11 mouse cellular contexts compared by ENCODE assay signal in genomic region chr3:69171123-69171522, GRCm38 (mm10). TPM values are rescaled to one million over a fixed set of nuclear protein-coding genes. Genes with fewer than 3 reads are reported as not detected.
DNase-seq lines count a peak whose midpoint lies in the region; ATAC-seq and TF ChIP-seq lines count a peak whose summit lies in the region.
"Had no signal": no experiment of that assay in that cellular context is flagged by ENCODE, and none has a peak within 500 bp of the region (broad histone marks: within the 10 kb centered on the region; RNA-seq: fewer than 3 reads in every experiment).

No protein-coding gene starts in this region.

- intact Hi-C loops in heart, postnatal 10 days (cut with DNase I) = no loop called here

- H3K4me3 ChIP-seq in midbrain, embryonic 15.5 days = no peak overlapping the region
- no peak overlapping the region for H3K4me3 ChIP-seq in forebrain, embryonic 15.5 days
- no peak overlapping the region for H3K4me3 ChIP-seq in liver, postnatal 0 days (ENCODE audit: low read depth, low read length)
- H3K4me3 ChIP-seq: liver, embryonic 13.5 days; myocyte had no signal

- peak; percentile 52 for ATAC-seq in activated CD4-positive, CD25-positive, alpha-beta regulatory T cell, adult 4 months
- no peak for ATAC-seq in midbrain, embryonic 15.5 days (replicated peaks)
- no peak for ATAC-seq in forebrain, embryonic 15.5 days (replicated peaks)
- ATAC-seq in liver, postnatal 0 days = no peak

- no peaks in the 10 kb centered on the region for H3K4me1 ChIP-seq in midbrain, embryonic 15.5 days
- H3K4me1 ChIP-seq in forebrain, embryonic 15.5 days = 0 out of 2 replicates have a peak, but pooled peaks cover 2% of the 10 kb centered on the region
- H3K4me1 ChIP-seq in liver, postnatal 0 days (ENCODE audit: insufficient read depth) = no peaks in the 10 kb centered on the region
- H3K4me1 ChIP-seq: liver, embryonic 13.5 days had no signal

- peak; percentile 16 to 23 for DNase-seq in lung, postnatal 4 days
- no peak for DNase-seq in lung, postnatal 14 days
- DNase-seq in heart, postnatal 10 days = peak; percentile 11 to 17
- DNase-seq in thymus, postnatal 14 days = peak; percentile 72
- DNase-seq in liver, postnatal 0 days = no peak
- DNase-seq: liver, embryonic 13.5 days had no signal

- no peak overlapping the region for H3K27ac ChIP-seq in midbrain, embryonic 15.5 days
- no peak overlapping the region for H3K27ac ChIP-seq in forebrain, embryonic 15.5 days (replicated peaks)
- H3K27ac ChIP-seq in liver, postnatal 0 days (ENCODE audit: low read depth) = no peak overlapping the region
- H3K27ac ChIP-seq: liver, embryonic 13.5 days had no signal

- no peaks in the 10 kb centered on the region for H3K27me3 ChIP-seq in midbrain, embryonic 15.5 days (replicated peaks)
- H3K27me3 ChIP-seq in forebrain, embryonic 15.5 days = no peaks in the 10 kb centered on the region
- H3K27me3 ChIP-seq in liver, postnatal 0 days (ENCODE audit: insufficient read depth, low read length) = no peaks in the 10 kb centered on the region
- H3K27me3 ChIP-seq: liver, embryonic 13.5 days had no signal

- H3K36me3 ChIP-seq in midbrain, embryonic 15.5 days (replicated peaks) = no peaks in the 10 kb centered on the region
- no peaks in the 10 kb centered on the region for H3K36me3 ChIP-seq in forebrain, embryonic 15.5 days
- H3K36me3 ChIP-seq in liver, postnatal 0 days (replicated peaks; ENCODE audit: insufficient read depth, low read length) = no peaks in the 10 kb centered on the region
- H3K36me3 ChIP-seq: liver, embryonic 13.5 days had no signal

- H3K9ac ChIP-seq in midbrain, embryonic 15.5 days = no peak overlapping the region
- H3K9ac ChIP-seq in forebrain, embryonic 15.5 days (replicated peaks) = no peak overlapping the region
- H3K9ac ChIP-seq in liver, postnatal 0 days (replicated peaks) = no peak overlapping the region
- H3K9ac ChIP-seq: liver, embryonic 13.5 days had no signal

- no peaks in the 10 kb centered on the region for H3K9me3 ChIP-seq in midbrain, embryonic 15.5 days
- no peaks in the 10 kb centered on the region for H3K9me3 ChIP-seq in forebrain, embryonic 15.5 days
- H3K9me3 ChIP-seq in liver, postnatal 0 days (ENCODE audit: low read length) = no peaks in the 10 kb centered on the region
- H3K9me3 ChIP-seq: liver, embryonic 13.5 days had no signal

- WGBS in midbrain, embryonic 15.5 days = 66% methylated on average over 4 of the region's 4 CpGs
- 73% methylated on average over 4 of the region's 4 CpGs for WGBS in forebrain, embryonic 15.5 days
- 34% methylated on average over 4 of the region's 4 CpGs for WGBS in liver, postnatal 0 days (ENCODE audit: insufficient replicate concordance)

- no peak for TF ChIP-seq CTCF in liver, postnatal 0 days (IDR thresholded peaks at IDR 0.05; ENCODE audit: low read depth)

- no peak overlapping the region for H3K4me2 ChIP-seq in midbrain, embryonic 15.5 days
- H3K4me2 ChIP-seq in forebrain, embryonic 15.5 days (replicated peaks) = no peak overlapping the region
- no peak overlapping the region for H3K4me2 ChIP-seq in liver, postnatal 0 days (ENCODE audit: low read depth, low read length)
- H3K4me2 ChIP-seq: liver, embryonic 13.5 days had no signal

- TF ChIP-seq EP300 in liver, postnatal 0 days (IDR thresholded peaks at IDR 0.05; ENCODE audit: low read depth) = no peak

RNA-seq across cellular contexts. Expression of gene Kpna4, which starts 44.2 kb away (rescaled TPM):
- 10 to 100 TPM; 27.2 to 36.5 TPM for polyA plus RNA-seq in activated CD4-positive, CD25-positive, alpha-beta regulatory T cell, adult 4 months (2017; shearing (Covaris generic))
- 10 to 100 TPM; 57.1 to 75.4 TPM for total RNA-seq in heart, postnatal 10 days (2021)
- polyA plus RNA-seq in midbrain, embryonic 15.5 days (2015; fragmentation: Nextera tagmentation; extraction: Ambion mirVana) = 33.0 and 34.9 TPM in 2 replicates
- 41.9 and 42.9 TPM in 2 replicates for polyA plus RNA-seq in forebrain, embryonic 15.5 days (2015; fragmentation: Nextera tagmentation; extraction: Ambion mirVana)
- 9.0 and 10.1 TPM in 2 replicates for polyA plus RNA-seq in liver, postnatal 0 days (2015; fragmentation: Nextera tagmentation; extraction: Ambion mirVana)

RNA-seq across cellular contexts. Expression of gene Arl14, which starts 51.1 kb away (rescaled TPM):
- not detected for polyA plus RNA-seq in activated CD4-positive, CD25-positive, alpha-beta regulatory T cell, adult 4 months (2017; shearing (Covaris generic))
- total RNA-seq in heart, postnatal 10 days (2021) = not detected
- polyA plus RNA-seq in midbrain, embryonic 15.5 days (2015; fragmentation: Nextera tagmentation; extraction: Ambion mirVana) = not detected in 2 replicates
- polyA plus RNA-seq in forebrain, embryonic 15.5 days (2015; fragmentation: Nextera tagmentation; extraction: Ambion mirVana) = not detected in 2 replicates
- not detected in 2 replicates for polyA plus RNA-seq in liver, postnatal 0 days (2015; fragmentation: Nextera tagmentation; extraction: Ambion mirVana)
- polyA plus RNA-seq: embryonic facial prominence, embryonic 11.5 days; liver, embryonic 13.5 days; myocyte had no signal

Comparison
In these comparisons a context has a peak if more than half of its experiments do, and no peak if none do; other contexts are left out.
1. DNase-seq: peak in lung, postnatal 4 days (2 of 2), heart, postnatal 10 days (2 of 2) and thymus, postnatal 14 days (single experiment); none in lung, postnatal 14 days (single experiment) and liver, postnatal 0 days (single experiment).